Mouse (Mus musculus) MEL (cell line): Measurements from ENCODE around the gene Tmem104.

Experiments
- CHD1 ChIP-seq: IDR thresholded peaks from 2 replicates; pipeline ENCODE4 v1.6.1; 2012; ENCODE audit warnings: low read depth, mild to moderate bottlenecking, inconsistent platforms, low read length, improper control_type of control experiment
- CTCF ChIP-seq, 3 experiments: IDR thresholded peaks in 2 of 3; conservative IDR thresholded peaks in 1 of 3; 2 replicates each; pipeline ENCODE4 v1.5.1; 2011 to 2012; ENCODE audit warnings: low read length in 3 of 3, low read depth in 2 of 3, mild to moderate bottlenecking in 2 of 3, improper control_type of control experiment in 1 of 3, inconsistent platforms in 1 of 3, mixed read lengths in 1 of 3, moderate library complexity in 1 of 3; ENCODE audit not compliant: control insufficient read depth in 1 of 3, insufficient read depth in 1 of 3, poor library complexity in 1 of 3, severe bottlenecking in 1 of 3
- EP300 ChIP-seq, 2 experiments: IDR thresholded peaks; 2 replicates each; pipeline ENCODE4 v1.6.1; 2011; ENCODE audit warnings: improper control_type of control experiment in 2 of 2, low read length in 2 of 2, low read depth in 1 of 2, mild to moderate bottlenecking in 1 of 2
- GATA1 ChIP-seq: IDR thresholded peaks from 2 replicates; pipeline ENCODE4 v1.6.1; 2011; ENCODE audit warnings: low read depth, low read length, improper control_type of control experiment
- NRF1 ChIP-seq: IDR thresholded peaks from 2 replicates; pipeline ENCODE4 v1.6.1; 2014; ENCODE audit warnings: low read depth, mild to moderate bottlenecking, inconsistent platforms, low read length, improper control_type of control experiment, moderate library complexity; ENCODE audit not compliant: poor library complexity, insufficient read depth, severe bottlenecking
- POLR2A ChIP-seq, 2 experiments: IDR thresholded peaks; 2 replicates each; pipeline ENCODE4 v1.6.1; 2011 to 2012; ENCODE audit warnings: low read length in 2 of 2, mild to moderate bottlenecking in 2 of 2, control low read depth in 1 of 2, improper control_type of control experiment in 1 of 2, low read depth in 1 of 2, moderate library complexity in 1 of 2; ENCODE audit not compliant: control insufficient read depth in 1 of 2, insufficient read depth in 1 of 2, poor library complexity in 1 of 2
- RAD21 ChIP-seq: IDR thresholded peaks from 2 replicates; pipeline ENCODE4 v1.6.1; 2011; ENCODE audit warnings: mild to moderate bottlenecking, low read depth, low read length, improper control_type of control experiment
- SMC3 ChIP-seq: IDR thresholded peaks from 2 replicates; pipeline ENCODE4 v1.6.1; 2011; ENCODE audit warnings: low read depth, low read length, improper control_type of control experiment
- ZC3H11A ChIP-seq: IDR thresholded peaks from 2 replicates; pipeline ENCODE4 v1.6.1; 2012; ENCODE audit warnings: low read depth, mild to moderate bottlenecking, inconsistent platforms, low read length, improper control_type of control experiment

DNA sequence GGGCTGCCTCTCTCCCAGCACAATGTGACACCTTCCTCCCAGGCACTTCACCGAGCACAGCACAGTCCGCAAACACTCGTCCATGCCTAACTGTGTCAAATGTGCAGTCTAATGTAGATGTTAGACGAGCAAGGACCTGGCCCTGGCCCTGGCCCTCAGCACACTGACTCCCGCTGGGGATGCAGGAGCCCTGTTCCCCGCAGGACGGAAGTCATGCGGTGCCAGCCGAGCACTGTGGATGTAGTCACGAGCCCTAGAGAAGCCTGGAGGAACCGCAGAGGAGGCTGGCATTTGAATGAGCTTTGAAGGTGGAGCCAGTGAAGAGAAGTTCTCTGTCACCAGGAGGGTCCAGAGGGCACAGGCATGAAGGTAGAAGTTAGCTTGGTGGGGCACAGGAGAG lies 36.2 kb downstream of the Tmem104 start:
- TF ChIP-seq POLR2A (IDR thresholded peaks at IDR 0.05; ENCODE audit: control insufficient read depth in 1 of 2, insufficient read depth in 1 of 2, low read depth in 1 of 2, low read length in 2 of 2, poor library complexity in 1 of 2) (no peak), SMC3 (no peak), CTCF (IDR thresholded peaks at IDR 0.05 in 2 of 3, conservative IDR thresholded peaks at IDR 0.05 in 1 of 3; ENCODE audit: control insufficient read depth in 1 of 3, insufficient read depth in 1 of 3, low read depth in 2 of 3, low read length in 3 of 3, poor library complexity in 1 of 3, severe bottlenecking in 1 of 3) (no peak), RAD21 (no peak), CHD1 (no peak), NRF1 (no peak), ZC3H11A (no peak), EP300 (IDR thresholded peaks at IDR 0.05; ENCODE audit: low read depth in 1 of 2, low read length in 2 of 2) (no peak), GATA1 (no peak)
